8 mouse cellular contexts compared by ENCODE assay signal in the genomic region with DNA sequence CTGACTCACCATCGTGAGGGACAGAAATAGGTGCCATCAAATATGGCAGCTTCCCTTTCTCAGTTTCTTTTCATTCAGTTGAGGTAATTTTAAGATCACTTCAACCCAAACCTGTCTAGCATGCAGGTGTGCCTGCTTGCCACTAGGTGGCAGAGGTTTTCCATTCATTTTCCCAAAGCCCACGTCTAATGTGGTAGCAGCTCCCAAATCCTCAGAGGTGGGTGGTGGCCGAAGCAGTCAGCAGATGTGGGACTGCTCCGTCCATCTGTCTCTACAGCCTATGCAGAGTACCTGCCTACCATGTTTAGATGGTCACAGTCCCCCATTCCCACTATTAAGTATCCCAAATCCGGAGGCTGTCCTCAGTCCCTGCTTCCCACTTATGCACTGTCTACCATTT.
DNase-seq lines count a peak whose midpoint lies in the region; ATAC-seq lines count a peak whose summit lies in the region.

No protein-coding gene starts in this region.

- H3K4me3 ChIP-seq in forebrain, embryonic 10.5 days = no peak overlapping the region
- no peak overlapping the region for H3K4me3 ChIP-seq in intestine, embryonic 16.5 days (ENCODE audit: low read length)
- no peak overlapping the region for H3K4me3 ChIP-seq in lung, embryonic 15.5 days

- H3K4me1 ChIP-seq in forebrain, embryonic 10.5 days = peaks cover 15% of the 10 kb centered on the region
- 0 out of 2 replicates have a peak, but pooled peaks cover 3% of the 10 kb centered on the region for H3K4me1 ChIP-seq in intestine, embryonic 16.5 days (ENCODE audit: control insufficient read depth, insufficient read depth, low read length)
- 0 out of 2 replicates have a peak, but pooled peaks cover 4% of the 10 kb centered on the region for H3K4me1 ChIP-seq in lung, embryonic 15.5 days

- no peak overlapping the region for H3K27ac ChIP-seq in forebrain, embryonic 10.5 days
- no peak overlapping the region for H3K27ac ChIP-seq in intestine, embryonic 16.5 days (ENCODE audit: low read length)
- H3K27ac ChIP-seq in lung, embryonic 15.5 days = no peak overlapping the region

- ATAC-seq in intestine, embryonic 16.5 days = 0 out of 2 replicates have a peak, but pooled peaks have one; percentile 30
- peak; percentile 50; the same call in 1 of the 2 replicates for ATAC-seq in lung, embryonic 15.5 days (ENCODE audit: borderline replicate concordance, extremely low read depth, low FRiP score, low TSS enrichment)
- no peak for ATAC-seq in inflammation-experienced regulatory T-cells, adult 6 months

- H3K36me3 ChIP-seq in forebrain, embryonic 10.5 days (replicated peaks) = peaks cover 70% of the 10 kb centered on the region
- 0 out of 2 replicates have a peak, but pooled peaks cover 3% of the 10 kb centered on the region for H3K36me3 ChIP-seq in intestine, embryonic 16.5 days (ENCODE audit: control insufficient read depth, insufficient read depth, low read length)
- peaks cover 6% of the 10 kb centered on the region; the same call in 1 of the 2 replicates for H3K36me3 ChIP-seq in lung, embryonic 15.5 days

- H3K9me3 ChIP-seq in forebrain, embryonic 10.5 days = no peaks in the 10 kb centered on the region
- H3K9me3 ChIP-seq in intestine, embryonic 16.5 days (ENCODE audit: control insufficient read depth, low read length) = no peaks in the 10 kb centered on the region
- no peaks in the 10 kb centered on the region for H3K9me3 ChIP-seq in lung, embryonic 15.5 days

- H3K27me3 ChIP-seq in forebrain, embryonic 10.5 days (ENCODE audit: poor library complexity, severe bottlenecking) = no peaks in the 10 kb centered on the region
- H3K27me3 ChIP-seq in intestine, embryonic 16.5 days (replicated peaks; ENCODE audit: control insufficient read depth, insufficient read depth, low read length) = no peaks in the 10 kb centered on the region
- no peaks in the 10 kb centered on the region for H3K27me3 ChIP-seq in lung, embryonic 15.5 days

- DNase-seq in urinary bladder, postnatal 14 days (ENCODE audit: low spot score) = peak; percentile 28
- DNase-seq in urinary bladder, adult 2 months (ENCODE audit: low spot score) = no peak
- DNase-seq in c-Kit-positive CD71-negative TER-119-negative erythroid progenitor cells, embryonic 14.5 days (ENCODE audit: low read depth) = peak; percentile 28
- DNase-seq in forebrain, embryonic 10.5 days (ENCODE audit: extremely low spot score, low spot score) = peak; percentile 44
- peak; percentile 16 for DNase-seq in retina, adult 2 months (ENCODE audit: low read depth, low spot score)

- no peak overlapping the region for H3K4me2 ChIP-seq in intestine, embryonic 16.5 days (ENCODE audit: low read depth, low read length)
- H3K4me2 ChIP-seq in lung, embryonic 15.5 days = no peak overlapping the region

- H3K9ac ChIP-seq in intestine, embryonic 16.5 days (ENCODE audit: low read depth, low read length) = no peak overlapping the region
- H3K9ac ChIP-seq in lung, embryonic 15.5 days = no peak overlapping the region

- 27% methylated on average over 5 of the region's 5 CpGs for WGBS in forebrain, embryonic 10.5 days
- 13% methylated on average over 5 of the region's 5 CpGs for WGBS in intestine, embryonic 16.5 days
- WGBS in lung, embryonic 15.5 days = 17% methylated on average over 5 of the region's 5 CpGs
